Mouse (Mus musculus) thymus, adult 18-20 months (tissue): ENCODE data around the gene Pde4d.

ENCODE experiments used
- DNase-seq, 2 experiments: peaks; one replicate each; pipeline ENCODE4 v3.0.0; 2022; ENCODE audit warnings: mixed read lengths in 2 of 2

Pde4d gene

DNA sequence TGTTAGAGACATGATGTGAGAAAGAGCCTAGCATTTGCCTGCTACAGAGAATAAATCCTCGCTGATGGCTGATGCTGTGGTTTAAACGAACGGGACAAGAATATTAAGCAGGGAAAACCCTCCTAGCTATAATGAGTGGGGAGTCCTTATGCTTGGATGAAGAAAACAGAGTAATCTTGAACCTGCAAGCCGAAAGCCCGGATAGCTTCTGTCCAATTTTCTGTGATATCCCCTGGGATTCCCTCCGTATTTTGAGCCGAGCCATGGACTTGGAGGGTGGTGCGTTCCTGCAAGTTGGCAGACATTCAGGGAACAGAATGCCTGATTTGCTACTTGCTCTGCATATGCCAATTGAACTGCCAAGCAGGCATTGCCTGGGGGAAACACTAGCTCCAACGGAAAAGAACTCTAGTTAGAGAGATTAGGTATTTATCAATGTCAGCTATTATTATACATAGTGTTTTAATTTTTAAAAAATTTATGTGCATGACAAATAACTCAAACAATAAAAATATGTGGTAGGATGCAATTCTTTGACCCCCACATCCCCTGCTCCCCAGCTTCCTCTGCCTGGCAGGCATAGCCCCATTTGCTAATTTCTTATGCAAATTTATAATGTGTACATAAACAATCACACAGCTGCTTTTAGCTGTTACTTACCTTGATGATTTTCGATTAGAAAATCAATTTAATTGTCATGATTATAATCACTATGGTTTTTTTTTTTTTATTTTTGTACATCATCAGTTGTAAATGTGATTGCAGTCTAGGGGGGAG, 603.7 kb downstream of the Pde4d start:
- no peak for DNase-seq

DNA sequence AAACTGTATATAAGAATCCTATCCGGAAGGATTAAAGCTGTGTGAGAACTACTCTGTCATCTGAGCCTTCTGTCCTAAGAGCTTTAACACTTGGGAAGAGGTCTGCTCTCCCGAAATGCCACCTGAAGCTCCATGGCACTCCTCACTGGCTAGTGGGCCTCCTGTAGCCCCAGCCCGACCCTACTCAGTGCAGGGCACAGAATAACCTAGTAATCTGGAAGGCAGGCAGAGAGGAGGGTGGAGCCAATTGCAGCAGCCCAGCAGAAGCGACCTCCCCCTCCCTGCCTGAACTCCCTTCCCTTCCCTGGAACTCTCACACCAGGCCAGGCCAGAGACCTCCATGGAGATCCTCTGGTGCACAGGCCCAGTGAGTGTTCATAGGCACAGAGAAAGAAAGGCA, 608.3 kb downstream of the Pde4d start:
- DNase-seq, result no peak

DNA sequence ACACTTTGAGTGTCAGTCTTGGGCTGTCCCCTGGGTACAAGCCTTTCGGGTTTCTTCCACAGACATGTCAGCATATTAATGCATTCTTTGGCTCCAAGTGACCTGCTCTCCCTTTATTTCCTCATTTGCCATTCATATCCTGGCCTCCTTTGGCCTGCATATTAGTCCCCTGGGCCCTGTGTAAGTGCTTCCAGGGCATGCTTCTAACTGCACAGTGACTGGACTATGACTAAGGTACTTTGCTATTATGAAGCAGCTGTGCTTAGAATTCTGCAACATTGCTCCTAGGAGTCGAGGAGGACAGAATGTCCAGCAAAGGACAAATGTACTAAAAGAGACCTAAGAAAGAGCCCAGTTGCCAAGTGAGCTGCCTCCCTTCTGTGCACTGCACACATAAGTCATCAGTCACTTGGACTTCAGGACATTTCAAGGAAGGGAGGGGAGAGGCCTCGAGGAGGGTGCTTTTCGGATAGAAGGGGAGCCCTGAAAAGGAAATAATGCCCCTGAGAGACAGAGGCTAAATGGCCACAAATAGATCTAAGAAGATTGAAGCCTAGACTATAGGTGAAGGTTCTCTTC, 616.9 kb downstream of the Pde4d start:
- no peak for DNase-seq

DNA sequence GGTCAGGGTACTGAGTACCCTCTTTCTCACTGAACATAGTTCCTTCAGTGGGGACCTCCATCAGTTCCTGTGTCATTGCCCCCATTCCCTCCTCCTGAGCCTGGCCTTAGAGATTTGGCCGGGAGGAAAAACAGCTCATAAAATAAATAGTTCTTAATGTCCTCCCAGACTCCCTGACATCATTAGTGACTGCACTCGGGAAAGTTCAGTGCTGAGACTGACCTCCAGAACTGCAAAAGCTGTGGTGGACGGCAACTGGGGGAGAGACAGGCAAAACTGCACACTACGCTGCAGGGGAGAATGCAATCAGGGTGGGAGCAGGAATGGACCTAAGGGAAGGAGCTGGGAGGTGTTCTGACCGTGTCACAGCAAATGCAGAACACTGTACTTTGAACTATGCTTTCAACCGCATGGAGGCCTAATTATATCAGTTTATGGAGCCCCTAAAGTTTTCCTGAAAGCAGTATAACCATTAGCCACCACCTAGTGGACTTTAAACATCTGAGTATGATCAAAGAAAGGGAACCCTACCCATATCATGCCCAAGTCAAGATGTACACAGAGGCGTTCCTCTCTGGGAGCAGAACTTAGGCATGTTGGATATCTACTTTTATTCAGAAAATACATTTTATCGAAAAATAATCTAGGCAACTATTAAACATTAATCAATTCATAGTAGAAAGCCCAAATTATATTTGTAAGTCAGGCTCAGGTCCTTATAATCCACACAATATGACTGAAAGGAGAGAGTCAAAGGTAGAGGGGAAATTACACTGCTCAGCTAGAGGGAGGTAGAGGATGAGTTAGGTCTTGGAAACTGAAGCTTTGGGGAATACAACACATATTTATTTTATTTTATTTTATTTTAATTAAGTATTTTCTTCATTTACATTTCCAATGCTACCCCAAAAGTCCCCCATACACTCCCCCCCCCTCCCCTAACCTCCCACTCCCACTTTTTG, 618.8 kb downstream of the Pde4d start:
- DNase-seq, result no peak

DNA sequence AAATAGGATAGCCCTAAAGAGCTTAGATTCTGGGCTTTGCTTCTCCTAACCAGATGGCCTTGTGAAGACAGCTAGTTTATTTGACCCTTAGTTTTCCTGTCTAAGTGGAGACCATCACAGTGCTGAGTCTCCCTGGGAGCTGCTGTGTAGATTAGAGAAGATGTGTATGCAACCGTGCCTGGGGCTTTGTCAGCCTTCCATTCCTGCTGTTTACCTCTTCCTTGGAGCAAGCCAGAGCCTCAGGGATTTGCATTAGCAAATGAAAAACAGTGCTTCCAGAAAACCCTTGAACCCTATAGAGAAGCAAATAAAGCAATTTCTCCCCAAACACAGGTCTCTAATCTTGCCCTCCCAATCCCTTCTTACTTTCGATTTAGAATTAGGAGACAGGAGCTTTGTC, 623.6 kb downstream of the Pde4d start:
- DNase-seq, result no peak

DNA sequence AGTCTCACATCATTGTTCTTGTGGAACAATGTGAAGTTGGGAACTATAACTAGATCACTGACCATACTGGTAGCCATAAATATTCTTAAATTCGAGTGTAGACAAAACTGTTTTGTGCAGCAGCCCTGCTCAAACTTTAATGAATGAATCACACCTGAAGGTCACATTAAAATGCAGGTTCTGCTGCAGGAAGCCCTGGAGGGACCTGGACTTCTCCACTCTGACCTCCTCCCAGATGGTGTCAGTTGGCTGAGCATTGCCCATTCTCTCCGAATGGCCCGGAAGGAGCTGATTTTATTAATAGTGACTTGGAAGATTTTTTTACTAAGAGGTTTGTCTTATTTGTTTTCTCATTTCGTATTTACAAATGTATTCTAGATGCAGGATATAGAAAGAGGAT, 624.3 kb downstream of the Pde4d start:
- no peak for DNase-seq

DNA sequence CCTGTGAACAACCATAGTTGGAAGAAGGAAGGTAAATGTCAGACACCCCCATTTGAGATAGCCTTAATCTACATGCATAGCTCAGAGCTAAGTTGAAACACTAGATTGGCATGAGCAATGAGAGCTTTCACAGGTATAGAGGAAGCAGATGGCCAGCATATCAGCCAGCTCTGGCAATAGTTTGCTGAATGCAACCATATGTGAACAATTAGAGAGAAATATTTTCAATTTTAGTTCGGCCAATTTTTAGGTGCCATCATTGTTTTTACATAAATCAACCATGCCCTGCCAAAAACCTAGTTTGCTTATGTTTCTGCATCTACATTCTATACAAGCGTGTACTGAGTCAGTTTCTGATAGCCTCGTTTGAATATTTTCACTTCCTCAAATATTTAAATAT, 642.9 kb downstream of the Pde4d start:
- DNase-seq, result no peak

DNA sequence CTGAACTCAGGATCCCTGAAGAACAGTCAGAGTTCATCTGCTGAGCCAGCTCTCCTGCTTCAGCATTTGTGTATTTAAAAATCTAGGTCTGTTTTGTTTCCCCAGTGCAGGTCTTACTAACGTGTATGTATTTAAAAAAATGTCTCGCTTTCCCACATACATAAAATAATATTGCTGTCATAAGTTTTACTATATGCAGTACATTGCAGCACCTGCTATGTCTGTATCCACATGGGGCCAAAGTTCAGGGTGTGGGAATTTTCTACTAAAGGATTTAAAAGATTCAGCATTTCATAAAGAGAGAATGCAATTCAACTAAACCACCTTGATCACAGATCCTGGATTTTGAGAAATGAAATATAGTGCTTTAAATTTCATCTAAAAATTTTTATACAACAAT, 646.9 kb downstream of the Pde4d start:
- no peak for DNase-seq

DNA sequence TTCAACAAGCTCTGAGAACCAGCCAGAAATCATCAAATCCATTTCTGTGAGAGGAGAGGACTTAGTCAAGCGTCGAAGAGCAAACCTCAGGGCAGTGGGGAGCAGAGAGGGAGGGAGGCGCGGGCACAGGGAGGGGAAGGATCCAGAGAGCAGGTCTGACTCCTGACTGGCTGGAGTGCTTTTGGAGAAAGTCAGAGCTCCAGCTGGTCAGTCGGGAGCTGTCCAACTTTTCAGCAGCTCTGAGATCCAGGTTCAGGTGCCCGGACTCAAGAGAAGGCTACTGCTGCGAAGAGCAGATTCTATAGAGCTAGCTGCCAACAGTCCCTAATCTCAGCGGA, 666.2 kb downstream of the Pde4d start:
- no peak for DNase-seq

DNA sequence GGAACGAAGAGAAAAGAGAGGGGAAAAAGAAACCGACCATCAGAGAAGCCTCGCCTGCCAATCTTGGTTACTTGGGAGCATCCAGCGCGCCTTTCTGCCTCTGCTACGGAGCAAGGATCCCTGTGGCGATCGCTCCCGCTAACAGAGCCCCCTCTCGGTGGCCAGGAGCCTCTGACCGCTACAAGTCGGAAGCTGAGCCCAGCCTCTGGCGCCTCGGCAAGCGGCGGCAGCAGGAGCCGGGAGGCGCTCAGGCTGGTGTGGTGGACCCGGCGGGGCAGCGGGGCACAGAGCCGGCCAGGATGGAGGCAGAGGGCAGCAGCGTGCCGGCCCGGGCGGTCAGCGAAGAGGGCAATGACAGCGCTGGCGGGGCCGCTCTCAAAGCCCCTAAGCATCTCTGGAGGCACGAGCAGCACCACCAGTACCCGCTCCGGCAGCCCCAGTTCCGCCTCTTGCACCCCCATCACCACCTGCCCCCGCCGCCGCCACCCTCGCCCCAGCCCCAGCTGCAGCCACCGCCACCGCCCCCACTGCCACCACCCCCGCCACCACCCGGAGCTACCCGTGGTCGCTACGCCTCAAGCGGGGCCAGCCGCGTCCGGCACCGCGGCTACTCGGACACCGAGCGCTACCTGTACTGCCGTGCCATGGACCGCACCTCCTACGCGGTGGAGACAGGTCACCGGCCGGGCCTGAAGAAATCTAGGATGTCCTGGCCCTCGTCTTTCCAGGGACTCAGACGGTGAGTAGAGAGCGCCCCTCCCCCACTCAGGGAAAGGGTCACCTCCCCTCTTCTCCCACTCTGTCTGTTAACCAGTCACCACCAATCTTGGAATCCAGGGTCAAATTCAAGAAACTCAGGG, 666.8 kb downstream of the Pde4d start:
- DNase-seq, result peak in 1 of 2 experiments; percentile 2

DNA sequence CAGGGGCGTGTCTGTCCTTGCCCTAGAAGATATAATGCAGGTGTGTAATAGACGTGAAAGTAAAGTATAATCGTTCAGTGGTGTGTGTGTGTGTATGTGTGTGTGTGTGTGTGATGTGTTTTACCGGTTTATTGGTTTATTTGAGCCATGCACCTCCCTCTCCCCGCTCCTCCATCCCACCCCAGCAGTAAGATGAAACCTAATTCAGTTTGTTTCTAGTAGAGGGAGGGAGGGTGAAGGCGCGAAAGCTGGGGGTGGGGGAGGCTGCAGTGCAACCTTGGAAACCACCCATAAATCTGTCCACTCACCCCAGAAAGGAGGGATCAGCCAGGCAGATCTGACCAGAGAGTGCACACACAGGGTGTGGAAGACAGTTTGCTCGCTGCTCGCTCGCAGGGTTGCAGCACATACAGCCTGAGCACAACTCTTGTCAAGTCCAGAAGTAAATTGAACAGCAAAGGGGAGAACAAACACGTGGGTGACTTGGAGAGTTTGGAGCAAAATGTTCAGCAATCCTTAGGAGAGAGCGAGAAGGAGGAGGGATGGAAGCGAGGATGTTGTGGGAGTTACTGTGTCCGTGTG, 667.6 kb downstream of the Pde4d start:
- no peak for DNase-seq

DNA sequence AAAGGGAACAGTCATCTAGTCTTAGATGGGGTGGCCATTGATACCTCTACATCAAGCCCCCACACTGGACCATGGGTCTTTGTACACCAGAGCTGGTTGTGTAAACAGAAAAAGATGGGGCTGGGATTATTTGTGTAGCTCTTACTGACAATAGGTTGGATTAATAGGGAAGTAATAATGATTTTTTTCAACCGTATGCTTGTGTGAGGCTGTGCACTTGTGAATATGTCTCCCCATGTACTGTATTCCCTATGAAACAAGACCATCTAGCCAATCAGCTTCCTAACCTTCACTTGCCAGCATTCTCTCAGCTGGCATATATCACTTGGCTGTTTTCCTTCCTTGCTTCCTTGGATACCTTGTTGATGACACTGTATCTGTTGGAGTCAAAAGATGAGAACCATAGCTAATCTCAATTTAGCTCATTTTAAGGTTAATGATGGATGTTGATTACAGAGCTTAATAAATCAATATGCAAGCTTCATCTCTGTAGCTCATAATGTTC, 668.6 kb downstream of the Pde4d start:
- no peak for DNase-seq

DNA sequence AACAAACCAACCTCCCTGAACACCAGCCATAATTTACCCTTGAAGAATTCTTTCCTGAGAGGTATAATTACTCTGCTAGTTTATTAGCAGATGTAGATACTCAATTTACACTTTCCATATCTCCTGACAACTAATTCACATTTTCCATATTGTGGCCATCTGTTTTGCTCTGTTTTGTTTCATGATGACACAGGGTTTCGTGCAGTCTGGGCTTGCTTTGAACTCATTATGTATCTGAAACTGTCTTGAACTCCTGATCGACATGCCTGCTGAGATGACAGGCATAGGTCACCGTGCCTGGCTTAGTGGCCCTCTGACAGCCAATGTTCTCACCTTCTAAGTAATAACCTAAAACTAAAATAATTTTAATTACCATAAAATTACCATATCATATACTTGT, 672.1 kb downstream of the Pde4d start:
- no peak for DNase-seq

DNA sequence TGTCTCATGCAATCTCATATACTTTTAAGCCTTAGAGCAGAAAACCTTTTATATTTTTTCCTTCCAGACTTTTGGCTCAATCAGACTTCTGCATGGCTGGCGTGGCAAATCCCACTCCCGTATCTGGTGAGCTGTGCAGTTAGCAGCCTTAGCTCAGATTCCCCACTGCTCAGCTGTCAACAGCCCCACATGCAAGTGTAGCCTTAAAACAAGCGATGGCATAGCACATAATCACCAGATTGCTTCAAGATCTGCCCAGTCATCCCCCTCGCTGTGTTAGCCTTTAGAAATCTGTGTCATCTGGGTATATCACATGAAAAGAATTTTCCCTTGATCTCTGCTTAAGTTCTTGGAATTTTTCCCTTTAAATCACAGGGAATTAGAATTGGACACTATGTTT, 686.7 kb downstream of the Pde4d start:
- no peak for DNase-seq

DNA sequence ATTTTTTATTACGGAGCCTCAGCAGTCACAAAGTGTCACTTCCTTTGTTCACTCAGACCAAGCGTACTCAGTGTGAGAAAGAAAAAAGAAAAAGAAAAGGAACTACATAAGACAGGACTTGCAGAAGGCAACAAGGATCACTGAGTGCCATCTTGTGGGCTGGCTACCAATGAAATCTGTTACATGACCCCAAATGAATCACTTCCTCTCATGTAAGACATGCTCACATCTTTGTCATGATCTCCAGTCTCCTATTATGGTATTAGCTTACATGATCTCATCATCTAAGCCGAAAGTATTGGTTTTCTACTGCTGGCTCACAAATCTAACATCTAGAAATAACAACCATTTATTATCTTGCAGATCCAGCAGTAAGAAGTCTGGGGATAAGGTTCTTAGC, 709.0 kb downstream of the Pde4d start:
- no peak for DNase-seq

DNA sequence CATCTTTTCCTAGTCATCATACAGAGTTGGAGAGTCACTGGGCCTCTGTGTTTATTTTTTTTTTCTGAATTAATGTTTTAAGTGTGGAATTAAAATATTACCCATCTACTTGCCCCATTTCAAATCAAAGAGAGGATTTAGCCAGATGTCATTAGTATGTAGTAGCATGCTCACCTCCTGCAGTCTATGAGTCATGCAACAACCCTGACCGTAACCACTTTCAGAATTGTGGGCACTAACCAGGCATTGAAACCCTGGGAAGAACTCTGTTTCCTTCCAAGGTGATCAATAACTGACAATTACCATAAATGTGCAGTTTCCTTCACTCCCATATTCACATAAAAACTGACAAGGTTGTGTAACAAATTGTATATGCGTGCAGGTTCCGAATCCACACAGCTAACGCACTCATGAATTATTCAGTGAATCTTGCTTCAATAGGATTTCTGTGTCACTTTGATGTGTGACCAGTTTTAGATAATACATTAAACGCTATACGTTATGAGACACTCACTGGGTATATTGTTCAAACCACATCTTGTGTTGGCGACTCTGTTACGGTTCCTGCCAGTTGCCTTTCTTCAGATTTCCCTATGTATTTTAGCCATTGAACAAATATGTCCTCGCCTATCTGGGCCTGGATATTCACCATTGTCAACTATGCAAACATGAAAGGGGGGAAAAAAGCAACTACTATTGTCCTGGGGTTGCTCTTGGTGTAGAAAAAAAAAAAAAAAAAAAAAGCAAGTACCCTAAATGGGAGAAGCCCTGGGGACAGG, 719.0 kb downstream of the Pde4d start:
- DNase-seq, result no peak

DNA sequence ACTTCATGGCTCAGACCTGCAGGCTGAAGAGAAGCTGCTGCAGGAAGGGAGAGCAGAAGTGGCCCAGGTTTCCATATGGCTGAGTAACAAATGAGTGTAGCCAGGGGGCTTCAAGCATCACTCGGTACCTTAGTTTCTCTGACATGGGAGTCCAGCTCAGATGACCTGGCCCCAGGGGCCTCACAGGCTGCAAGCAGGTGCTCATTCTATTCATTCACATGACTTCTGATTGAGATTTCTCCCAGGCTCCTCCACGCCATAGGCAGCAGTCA, 719.5 kb downstream of the Pde4d start:
- DNase-seq, result no peak

DNA sequence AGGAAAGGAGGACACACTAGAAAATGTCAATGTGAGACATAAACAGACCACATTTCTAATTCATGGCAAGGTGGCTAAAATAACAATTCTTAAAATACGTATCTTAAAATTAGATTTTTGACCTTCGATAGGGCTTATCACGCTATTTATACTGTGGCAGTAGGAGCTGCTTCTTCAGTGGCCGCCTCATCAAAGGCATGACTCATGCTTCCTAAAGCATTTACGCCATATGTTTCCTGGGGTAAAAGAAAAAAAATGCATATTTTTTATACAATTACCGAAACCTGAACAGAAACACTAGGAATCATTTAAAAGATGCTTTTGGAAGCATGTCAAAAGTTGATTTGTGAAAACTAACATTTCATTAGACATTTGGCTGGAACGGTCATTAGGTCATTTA, 721.9 kb downstream of the Pde4d start:
- DNase-seq, result no peak

DNA sequence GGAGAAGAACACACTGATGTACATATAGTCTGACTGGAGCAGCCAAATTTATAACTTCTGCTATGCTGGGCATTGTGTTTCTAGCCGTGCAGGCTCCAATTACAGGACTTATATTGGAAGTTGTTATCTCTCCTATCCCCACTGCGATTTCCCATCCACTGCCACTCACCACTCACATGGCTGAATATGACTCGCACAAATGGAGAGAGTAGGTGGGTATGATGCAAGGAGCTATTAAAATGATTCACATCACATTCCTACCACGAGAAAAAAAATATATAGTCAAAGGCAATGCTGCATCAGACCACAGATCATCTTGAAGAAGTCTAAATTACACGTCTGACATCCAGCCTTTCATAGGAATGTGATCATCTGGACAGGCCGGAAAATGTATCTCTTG, 725.5 kb downstream of the Pde4d start:
- DNase-seq, result no peak

DNA sequence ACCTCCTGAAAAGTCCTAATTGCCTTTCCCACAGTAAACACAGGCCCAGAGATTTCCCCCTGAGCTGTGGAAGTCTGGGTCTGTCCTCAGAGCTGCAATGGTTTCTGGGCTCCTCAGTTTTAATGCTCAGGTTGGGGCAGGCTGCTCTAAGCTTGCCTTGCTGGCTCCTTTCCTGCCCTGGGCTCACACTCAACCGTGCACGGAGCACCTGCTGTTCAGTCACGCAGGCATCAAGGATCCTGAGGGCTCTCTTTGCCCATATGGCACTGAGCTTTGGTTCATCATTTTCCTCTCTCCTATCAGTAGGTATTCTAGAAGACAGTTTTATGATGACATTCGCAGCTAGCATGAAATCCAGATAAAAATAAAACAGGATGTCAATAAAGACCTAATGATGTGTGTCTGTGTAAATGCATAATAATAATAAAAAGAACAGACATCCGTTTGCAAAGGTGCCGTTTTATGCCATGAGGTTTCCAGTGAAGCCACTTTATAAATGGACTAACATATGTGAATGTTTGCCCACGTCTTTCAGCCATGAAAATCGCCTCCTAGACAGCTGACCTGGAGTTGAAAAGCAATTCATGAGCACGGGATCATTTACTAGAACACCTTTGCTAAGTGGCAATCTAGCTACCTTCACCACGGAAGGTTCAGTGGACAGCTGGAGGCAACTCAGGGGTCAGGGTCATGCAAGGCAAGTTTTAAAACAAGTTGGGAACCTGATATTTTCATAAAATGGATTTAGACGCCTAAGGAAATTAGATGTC, 726.3 kb downstream of the Pde4d start:
- DNase-seq, result no peak

DNA sequence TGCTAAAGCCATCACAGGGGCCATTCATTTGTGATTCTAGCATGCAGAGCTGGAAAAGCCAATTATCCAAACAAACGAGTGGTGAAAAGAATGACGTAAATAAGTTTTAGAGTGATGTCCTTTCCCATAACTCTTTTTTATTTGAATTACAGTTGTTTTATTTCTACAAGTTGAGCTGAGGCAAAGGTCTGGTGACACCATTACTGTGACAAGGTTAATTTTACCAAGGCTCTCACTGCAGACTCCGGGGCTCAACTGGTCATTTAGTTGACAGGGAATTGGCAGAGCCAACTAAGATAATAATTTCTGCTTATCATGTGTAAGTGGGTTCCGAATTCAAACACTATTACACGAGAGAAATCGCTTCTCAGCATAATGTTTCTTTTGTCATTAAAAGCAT, 731.6 kb downstream of the Pde4d start:
- no peak for DNase-seq
